Mouse (Mus musculus) gastrocnemius, postnatal 36 days (tissue): ENCODE results near the gene Fam49a. TPM values are rescaled to one million over a fixed set of nuclear protein-coding genes. Genes with fewer than 3 reads are reported as not detected.

Source experiments
- DNase-seq, 2 experiments: peaks; one replicate each; pipeline ENCODE4 v3.0.0; 2022
- intact Hi-C: fragments of 180-260 bp; cut with DNase I; formaldehyde crosslinking; loops from one replicate; pipeline ENCODE4 v1.15.1; 2025
- total RNA-seq, 2 experiments: library from RNA; stranded (reverse); gene quantifications; 2 replicates each; pipeline ENCODE4 v1.2.3; 2021

The Fam49a gene
- total RNA-seq, 2 experiments from 2014 or later = 4.5 to 5.7 TPM

DNA sequence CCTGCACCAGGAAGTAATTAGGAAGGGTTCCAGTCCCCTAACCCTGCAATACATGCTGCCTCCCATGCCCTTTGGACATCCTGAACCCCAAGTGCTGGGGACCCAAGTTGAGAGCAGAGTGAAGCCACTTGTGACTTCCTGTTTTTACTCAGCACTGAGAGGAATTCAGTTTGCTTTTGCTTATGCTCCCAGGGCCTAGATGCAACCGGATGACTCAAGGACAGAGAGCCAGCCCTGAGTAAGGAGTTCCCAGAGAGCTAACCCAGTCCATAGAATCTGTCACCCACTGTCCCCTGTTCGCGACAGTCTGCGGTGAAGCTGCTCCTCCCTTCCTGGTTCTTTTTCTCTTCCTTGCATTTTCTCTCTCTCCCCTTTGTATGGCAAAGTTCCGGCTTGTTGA is 2.2 kb downstream of the Fam49a start:
- intact Hi-C loops = loop anchor here (5.0 kb wide), 1 partner anchor 48 kb away; no protein-coding TSS in a partner anchor
- no peak for DNase-seq

DNA sequence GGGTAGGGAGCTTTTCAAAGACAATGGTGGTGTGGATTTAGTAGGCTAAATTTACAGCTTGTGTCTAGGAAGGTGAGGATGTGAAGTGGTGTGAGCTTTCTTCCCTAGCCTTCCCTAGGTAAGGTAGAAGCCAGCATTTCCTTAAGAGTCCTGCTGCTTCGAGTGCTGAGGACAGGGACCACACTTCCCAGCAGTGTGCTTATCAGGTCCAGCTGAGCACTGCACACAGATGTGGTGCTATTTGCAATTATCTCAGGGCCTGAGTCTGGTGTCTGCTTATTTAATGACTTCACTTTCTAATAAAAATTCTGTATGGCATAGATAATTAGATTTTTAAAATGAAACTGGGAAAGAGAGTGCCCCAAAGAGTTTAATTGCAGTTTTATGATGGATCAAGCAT is 4.6 kb downstream of the Fam49a start:
- intact Hi-C loops = no loop called here
- DNase-seq = no peak

DNA sequence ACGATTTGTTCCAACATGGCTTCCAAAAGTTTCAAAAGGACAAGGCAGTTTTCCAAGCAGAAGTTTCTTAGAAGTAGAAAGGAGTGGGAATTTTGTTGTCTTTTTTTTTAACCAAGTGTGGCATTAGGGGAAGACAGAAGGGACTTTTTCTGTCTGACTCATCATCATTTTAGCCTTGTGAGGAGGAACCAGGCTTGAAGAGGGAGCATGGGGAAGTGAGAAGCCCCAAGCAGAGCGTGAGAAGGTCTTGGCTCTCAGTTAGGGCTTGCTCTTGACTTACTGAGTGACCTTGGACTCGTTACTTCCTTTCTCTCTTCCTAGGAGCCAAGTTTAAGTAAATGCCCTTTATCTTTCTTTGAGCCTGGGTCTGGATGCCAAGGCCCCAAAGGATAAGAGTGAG is 8.6 kb downstream of the Fam49a start:
- intact Hi-C loops = no loop called here
- DNase-seq = no peak

DNA sequence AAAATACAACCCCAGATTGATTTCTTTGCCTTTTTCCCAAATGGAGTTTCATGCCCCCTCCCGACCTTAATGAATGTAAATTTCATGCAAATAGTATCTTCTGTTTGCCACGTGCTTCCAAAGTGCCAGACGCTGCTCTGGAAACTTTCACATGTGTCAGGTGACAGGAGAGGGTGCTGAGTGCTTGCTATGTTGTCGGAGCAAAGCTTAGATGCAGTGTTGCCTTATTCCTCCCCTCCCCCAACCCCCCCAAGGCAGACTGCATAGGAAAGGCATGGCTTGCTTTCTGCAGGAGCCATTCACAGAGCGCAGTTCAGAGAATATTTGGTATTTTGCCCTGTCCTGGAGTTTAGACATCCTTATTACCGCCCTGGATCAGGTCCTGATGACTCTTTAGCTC is 12.2 kb downstream of the Fam49a start:
- intact Hi-C loops = no loop called here
- DNase-seq = no peak

DNA sequence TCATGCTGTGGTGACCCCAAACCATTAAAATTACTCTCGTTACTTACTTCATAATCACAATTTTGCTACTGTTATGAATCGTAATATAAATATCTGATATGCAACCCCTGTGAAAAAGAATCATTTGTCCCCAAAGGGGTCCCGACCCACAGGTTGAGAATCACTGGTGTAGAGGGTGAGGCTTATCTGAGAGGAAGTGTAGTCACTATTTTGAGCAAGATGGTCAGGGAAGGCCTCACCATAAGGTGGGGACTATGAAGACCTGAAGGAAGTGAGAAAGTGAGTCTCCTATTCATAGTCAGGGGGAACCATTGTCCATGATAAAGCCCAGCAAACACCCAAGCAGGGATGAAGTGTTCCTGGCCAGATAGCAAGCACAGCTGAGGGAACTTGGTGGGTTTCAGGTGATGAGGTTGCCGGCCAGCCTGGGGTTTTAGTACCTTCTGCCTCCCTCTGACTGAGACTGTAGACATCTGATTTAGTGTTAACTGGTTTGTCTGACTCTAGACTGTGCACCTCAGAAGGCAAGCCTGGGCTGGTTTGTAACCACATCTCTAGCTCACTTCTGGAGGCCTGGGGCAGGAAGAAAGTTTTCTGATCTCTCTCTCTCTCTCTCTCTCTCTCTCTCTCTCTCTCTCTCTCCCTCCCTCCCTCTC is 13.3 kb downstream of the Fam49a start:
- intact Hi-C loops = no loop called here
- no peak for DNase-seq

DNA sequence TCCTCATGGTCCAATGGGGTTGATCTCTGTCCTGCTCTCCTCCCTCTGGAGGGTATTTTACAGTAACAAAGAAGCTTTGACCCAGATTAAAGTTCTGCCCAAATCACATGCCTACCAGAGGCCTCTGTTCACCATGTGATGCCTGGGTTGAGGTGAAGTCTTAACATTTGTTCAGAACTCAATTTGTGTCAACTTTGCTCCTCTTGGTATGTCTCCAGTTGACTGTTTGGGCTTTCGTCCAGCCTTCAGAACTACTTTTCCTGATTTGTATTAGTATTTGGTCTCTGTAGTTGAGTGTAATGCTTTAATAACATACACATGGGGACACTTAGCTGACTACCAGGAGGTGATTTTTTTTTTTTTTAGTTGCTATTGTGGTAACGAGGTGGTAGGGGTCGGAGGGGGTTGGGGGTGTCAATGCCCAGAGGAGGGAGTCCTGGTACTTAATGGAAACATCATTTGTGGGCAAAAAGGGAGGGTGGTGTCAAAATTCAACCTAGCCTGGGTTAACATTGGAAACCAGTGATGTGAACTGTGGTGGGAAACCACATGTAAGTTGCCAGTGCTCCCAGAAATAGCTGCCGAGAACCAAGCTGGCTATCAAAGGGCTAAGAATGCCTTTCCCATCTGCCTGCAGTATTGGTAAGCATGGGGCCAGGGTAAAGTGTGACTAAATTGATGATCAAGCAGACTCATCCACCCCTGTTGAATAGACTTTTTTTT is 16.0 kb downstream of the Fam49a start:
- intact Hi-C loops = no loop called here
- no peak for DNase-seq

DNA sequence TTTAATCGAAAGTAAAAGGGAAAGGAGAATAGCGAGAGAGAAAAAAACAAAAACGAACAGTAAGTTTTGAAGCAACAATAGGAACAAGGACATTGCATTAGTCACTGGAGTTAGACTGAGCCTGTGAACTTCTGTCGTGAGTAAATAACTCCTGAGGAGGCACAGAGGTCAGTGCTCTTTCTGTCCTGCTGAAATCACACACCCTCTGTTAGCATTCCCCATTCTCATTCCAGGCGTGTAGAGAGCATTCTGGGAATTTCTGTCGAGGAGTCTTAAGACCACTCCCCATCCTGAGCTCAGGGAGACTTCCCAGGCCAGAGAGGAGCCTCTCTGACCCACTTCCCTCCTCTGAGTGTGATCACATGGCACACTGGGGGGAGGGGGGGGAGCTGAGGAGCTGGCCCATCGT is 16.5 kb downstream of the Fam49a start:
- DNase-seq = no peak
- intact Hi-C loops = no loop called here

DNA sequence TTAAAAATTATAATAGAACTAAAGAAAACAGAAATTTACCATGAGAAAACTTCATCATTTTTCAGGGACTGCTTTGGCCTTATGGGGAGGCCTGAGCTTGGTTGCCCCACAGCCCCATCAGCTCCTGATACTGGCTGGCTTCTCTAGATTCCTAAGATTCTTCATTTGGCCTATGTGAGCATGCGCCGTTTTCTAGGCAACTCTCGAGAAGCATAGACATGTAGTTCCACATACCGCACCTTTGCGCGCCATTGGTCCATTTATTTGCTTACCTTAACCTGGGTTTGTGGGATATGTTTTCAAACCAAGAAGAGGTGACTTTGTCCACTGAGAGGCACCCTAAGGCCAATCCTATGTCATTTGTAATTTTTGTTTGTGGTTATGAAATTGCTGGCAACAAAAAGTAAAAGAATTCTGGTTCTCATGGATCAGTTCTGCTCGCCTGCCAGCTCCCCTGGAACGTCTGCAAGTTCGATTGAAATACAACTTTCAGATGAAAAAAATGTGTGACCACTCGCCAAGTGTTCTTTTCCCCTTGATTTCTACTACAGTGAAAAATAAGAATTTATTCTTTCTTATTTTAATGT is 21.9 kb downstream of the Fam49a start:
- peak; percentile 53 to 68 for DNase-seq
- intact Hi-C loops = no loop called here

DNA sequence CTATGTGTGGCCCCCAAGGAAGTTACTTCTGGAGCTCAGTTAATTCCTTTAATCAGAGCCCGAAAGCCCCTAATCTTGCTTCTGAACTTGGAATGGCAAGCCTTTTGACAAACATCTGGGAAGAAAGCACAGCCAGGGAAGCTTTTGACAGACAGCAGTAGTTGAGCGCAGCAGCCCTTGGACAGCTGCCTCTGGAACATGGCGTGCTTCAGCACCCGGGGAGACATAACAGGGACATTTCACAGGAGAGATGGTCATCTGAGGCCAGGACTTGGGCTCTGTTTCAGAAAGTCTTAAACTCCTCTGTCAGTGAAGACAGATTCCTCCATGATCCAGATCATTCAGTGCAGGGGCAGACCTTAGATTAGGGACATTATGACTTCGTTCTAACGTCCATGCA is 22.6 kb downstream of the Fam49a start:
- DNase-seq = peak in 1 of 2 experiments; percentile 58

DNA sequence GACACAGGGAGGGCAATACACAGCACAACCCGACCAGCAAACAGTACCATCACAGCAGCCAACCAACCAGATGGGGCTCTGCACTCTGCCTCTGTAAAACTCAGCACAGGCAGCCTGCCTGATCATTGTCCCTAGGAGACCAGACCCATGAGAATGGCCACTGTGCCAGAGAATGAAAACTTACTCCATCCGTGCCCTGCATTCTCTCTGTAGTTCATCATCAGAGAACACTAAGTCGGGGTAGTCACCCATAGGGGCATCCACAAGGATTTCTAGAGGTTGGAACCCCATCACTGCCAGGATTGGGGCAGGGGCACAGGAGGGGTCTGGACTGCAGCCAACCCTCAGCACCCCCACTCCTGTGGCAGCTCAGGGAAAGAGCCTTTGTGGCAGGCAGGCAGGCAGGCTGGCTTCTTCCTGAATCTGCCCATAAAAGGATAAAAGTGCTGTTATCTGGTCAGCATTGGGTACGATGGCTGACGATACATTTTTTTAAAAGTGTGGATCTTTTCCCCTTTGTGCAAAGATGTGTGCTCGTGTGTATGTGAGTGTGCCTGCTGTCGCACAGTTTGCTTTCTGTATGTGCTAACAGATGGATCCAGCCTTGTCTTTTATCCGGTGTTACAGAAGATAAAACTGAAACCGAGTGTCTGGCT is 25.3 kb downstream of the Fam49a start:
- intact Hi-C loops = no loop called here
- no peak for DNase-seq

More for the DNA sequence above, 22.6 kb downstream of the Fam49a start:
- intact Hi-C loops = no loop called here

DNA sequence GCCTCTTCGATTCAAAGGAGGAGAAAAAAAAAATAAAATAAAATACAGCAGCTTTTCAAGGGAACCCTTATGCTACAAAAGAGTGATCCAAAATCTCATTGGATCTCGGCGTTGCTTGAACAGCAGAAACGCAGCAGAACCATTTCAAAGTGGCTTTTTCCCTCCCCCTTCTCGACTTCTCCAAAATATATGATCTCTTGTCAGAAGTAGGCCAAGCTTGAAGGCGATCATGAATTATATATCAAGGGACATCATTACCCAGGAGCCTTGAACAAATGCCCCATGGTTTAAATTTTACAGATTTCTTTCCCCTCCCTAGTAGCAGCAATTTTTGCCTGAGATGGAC is 25.8 kb downstream of the Fam49a start:
- intact Hi-C loops = no loop called here
- DNase-seq = no peak

DNA sequence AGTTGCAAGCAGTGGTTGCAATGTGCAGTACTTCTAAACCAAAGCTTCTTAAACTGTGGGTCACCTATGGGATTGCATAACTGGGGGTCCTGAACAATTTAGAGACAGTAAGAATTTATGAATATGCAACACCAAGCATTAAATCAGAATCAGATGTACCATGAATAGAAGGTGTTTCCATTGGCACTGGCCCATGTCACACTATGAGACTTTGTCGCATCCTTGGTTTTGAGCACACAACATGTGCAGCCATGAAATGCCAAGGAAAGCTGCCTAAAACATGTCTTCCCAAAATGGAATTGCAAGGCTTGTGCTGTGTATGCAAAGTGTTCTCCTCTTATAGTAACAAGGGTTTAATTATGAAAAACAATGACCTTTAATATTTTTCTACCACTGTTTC is 26.6 kb downstream of the Fam49a start:
- DNase-seq = no peak
- intact Hi-C loops = no loop called here

DNA sequence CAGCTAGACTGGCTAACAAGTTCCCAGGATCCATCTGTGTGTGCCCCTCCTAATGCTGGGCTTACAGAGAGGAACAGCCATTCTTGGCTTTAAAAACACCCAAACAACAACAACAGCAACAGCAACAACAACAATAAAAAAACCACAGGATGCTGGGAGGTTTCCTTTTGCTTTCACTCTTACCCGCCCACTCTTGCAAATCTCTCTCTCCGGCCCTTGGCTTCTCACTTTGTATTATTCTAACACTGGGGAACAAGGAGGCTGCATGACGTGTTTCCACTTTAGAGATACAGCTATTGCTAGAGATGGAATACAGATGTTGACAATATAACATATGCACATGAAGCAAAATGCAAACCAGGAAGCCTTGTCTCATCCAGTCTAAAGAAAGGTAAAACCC is 27.7 kb downstream of the Fam49a start:
- no peak for DNase-seq
- intact Hi-C loops = no loop called here

DNA sequence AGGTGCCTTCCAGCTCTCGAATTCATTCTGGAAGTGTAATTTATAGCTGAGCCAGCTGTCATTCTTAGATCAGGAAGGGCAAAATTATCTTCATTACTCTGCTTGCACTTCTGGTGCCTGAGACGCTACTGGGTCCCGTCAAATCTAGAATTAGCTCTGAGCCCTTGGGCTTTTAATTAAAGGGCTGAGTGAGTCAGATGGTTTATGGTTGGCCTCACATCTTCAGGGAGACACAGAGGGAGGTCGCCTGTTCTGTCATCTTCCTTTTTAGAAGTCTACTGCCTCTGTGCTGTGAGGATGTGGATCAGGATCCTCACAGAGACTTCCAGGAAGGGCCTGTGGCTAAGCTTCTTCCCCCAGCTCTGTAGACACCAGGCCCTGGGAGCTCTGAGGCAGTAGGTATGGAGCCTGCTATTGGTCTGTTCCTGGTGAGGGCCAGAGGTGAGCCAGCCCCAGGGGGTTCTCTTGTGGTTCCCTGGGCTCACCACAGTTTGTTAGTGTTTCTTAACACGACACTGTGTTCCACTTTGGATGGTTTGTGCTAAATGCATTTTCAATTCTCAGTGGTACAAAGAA is 30.2 kb downstream of the Fam49a start:
- no peak for DNase-seq
- intact Hi-C loops = no loop called here

DNA sequence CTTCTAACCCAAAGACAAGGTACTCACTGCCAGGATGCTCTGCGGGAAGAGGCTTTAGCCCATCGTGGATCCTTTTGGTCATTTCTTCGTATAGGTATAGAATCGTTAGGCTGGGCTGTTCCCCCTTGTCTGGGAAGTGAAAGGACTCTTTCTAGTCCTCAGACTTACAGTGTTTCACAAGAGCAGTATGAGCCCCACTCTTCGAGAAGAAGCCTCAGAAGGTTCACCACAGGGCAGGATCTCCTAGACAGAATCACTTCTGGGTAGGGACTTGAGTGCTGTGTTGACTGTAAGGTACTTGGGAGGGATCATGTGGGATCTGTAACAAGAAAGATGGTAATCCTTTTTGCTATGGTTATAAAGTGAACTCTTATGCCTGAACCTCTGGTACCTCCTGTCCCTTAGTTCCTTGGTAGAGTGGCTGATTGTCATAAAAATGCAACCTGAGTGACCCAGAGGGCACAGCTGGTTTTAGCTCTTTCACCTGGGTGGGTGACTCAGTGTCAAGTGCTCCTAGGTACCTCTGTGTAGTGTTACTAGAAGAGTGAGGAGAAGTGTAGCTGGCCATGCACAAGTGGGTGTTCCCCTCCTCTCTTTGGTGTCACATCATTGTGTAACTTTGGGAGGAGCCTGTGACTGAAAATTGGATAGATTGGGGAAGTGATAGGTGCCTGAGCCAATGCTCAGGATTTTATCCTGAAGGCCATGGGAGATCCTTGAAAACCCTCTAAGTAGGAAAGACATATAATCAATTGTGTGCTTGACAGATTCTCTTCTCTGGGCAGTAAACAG is 32.6 kb downstream of the Fam49a start:
- intact Hi-C loops = no loop called here
- DNase-seq = no peak

DNA sequence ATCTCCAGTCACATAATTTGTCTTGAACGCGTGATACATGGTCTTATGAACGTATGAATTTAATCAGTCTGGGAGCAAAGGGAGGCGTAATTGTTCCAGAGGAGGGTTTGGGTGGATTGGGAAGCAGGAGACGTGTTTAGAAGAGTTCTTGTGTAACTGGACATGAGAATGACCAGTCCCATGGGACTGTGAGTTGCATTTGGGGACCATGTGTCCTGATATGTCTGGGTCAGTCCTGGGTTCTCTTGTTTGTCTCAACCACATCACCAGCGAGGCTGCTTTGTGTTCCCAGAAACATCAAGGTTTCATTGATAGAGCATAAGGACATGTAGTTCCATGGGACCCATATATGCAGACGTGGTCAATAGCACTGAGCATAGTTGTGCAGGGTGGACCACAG is 36.5 kb downstream of the Fam49a start:
- intact Hi-C loops = no loop called here
- DNase-seq = no peak

DNA sequence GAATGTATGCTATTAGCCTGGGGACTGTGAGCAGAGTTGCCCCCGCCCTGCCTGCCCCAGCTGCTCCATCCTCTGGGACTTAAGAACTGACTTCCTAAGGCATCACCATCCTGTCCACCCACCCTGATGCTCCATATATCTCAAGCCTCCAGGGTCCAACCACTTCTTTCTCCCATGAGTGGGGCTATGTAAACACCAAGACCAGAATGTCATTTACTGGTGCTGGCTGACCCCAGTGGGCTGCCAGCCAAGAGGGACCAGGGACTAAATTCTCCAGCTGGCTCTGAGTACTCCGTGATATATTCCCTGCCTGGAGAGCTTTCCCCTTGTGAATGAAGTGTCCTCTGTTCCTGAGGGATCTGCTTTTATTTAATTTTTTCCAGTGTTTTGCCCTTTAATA is 37.4 kb downstream of the Fam49a start:
- intact Hi-C loops = no loop called here
- DNase-seq = no peak

DNA sequence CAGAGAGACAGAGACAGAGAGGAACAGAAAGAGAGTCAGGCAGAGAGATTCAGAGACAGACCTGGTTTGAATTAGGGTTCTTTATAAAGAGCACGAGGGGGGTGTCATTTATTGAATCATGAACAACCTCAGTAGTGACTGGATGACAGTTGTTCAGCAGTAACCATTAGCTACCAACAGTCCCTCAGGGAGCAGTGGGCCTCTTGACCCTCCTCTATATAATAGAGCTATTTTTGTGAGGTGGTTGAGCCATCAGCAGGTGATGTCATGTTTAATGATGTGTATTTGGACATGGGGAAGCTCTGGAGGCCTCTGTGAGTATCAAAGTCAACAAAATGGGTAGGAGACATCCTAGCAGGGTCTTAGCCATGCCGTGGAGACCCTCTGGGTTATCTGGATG is 39.2 kb downstream of the Fam49a start:
- intact Hi-C loops = no loop called here
- no peak for DNase-seq

DNA sequence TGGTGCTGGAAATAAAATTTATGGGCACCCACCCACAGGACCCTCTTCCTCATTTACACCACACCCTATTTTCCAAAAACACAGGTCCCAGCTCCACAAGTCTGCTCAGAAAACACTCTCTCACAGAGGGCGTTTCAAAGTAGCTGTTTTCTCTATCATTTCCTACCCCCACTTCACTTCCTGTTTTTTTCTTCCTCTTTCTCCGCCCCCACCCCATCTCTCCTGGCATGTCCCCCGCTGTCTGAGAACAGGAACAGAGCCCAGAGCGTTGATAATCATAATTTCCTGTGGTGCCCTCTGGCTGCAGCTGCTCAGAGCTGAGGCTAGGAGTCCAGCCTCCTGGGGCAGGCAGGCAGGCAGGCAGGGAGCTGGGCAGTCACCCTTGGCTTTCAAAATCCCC is 39.9 kb downstream of the Fam49a start:
- no peak for DNase-seq
- intact Hi-C loops = no loop called here

DNA sequence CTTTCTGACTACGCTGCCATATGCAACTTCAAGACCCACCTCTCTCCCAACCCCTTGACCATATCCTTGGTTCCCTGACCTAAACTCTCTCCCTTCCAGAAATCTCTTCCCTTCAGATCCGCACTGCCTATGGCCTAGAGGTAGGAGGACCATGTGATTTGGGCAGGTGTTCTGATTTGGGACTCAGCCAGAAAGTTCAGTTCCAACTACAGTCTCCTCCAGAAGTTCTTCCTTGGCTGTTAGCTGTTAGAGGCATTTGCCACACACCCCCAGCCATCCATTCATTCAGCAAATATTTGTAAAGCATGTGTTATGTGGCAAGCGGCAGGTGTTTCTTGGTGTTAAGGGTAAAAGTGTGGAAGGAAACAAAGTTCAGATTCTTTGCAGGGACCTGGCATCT is 44.3 kb downstream of the Fam49a start:
- intact Hi-C loops = no loop called here
- no peak for DNase-seq

DNA sequence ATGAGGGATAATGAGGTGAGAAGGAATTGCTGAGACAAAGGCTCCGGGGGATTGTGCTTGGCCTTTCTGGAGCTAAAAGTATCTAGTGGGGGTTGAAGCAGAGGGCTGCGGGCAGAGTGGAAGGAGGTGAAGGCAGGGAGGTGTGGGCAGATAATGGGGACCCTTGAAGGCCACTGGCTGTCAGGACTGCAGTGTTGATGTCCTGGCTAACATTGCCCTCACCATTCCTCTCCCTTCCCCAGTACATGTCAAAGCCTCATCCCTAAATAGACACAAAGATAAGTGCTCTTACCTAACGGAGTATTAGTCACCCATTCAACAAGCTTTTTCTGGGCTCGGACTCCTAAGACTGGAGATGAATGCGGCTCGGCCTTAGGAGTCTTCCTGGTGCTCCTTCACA is 44.9 kb downstream of the Fam49a start:
- DNase-seq = no peak
- intact Hi-C loops = no loop called here
